Mouse (Mus musculus): ENCODE results near the gene Crybg1. TPM values are rescaled to one million over a fixed set of nuclear protein-coding genes. Genes with fewer than 3 reads are reported as not detected.

Gene Crybg1
- polyA plus RNA-seq, 1 experiment from 2014 or later = 0.62 TPM

Other genes starting within 250 kb of the Crybg1 start
- gene Qrsl1, start 247.1 kb downstream of the Crybg1 start, polyA plus RNA-seq (2015; fragmentation: Nextera tagmentation; extraction: Ambion mirVana) = 18.9 TPM in 2 replicates
- 16.6 and 18.5 TPM in 2 replicates for gene Rtn4ip1, start 247.0 kb downstream of the Crybg1 start, polyA plus RNA-seq (2015; fragmentation: Nextera tagmentation; extraction: Ambion mirVana)
- 51.3 and 53.7 TPM in 2 replicates for gene Atg5, start 119.5 kb upstream of the Crybg1 start, polyA plus RNA-seq (2015; fragmentation: Nextera tagmentation; extraction: Ambion mirVana)